Mouse (Mus musculus) forebrain, embryonic 11.5 days (tissue): ENCODE data around the gene Fam207a. TPM values are rescaled to one million over a fixed set of nuclear protein-coding genes. Genes with fewer than 3 reads are reported as not detected.

Source experiments
- ATAC-seq: fragments of 200-750 bp; cut with Nextera tagmentation; replicated peaks from 2 replicates; pipeline ENCODE4 v1.8.0; 2017; ENCODE audit warnings: moderate TSS enrichment; ENCODE audit not compliant: low FRiP score
- DNase-seq: peaks from one replicate; pipeline ENCODE4 v3.0.0-alpha.2; 2017; ENCODE audit warnings: low spot score
- H3K27ac ChIP-seq: fragments of 300-500 bp; sonication (generic); 2 replicates; pipeline ENCODE4 v1.5.1; 2014; ENCODE audit warnings: low read depth, low read length
- H3K27me3 ChIP-seq: fragments of 300-500 bp; sonication (generic); 2 replicates; pipeline ENCODE4 v1.6.1; 2014; ENCODE audit warnings: mild to moderate bottlenecking, low read length, mixed read lengths; ENCODE audit not compliant: control insufficient read depth, insufficient read depth
- H3K36me3 ChIP-seq: fragments of 300-500 bp; sonication (generic); 2 replicates; pipeline ENCODE4 v1.6.1; 2014; ENCODE audit warnings: mild to moderate bottlenecking, low read length, moderate library complexity, mixed read lengths; ENCODE audit not compliant: control insufficient read depth, insufficient read depth
- H3K4me1 ChIP-seq: fragments of 300-500 bp; sonication (generic); replicated peaks from 2 replicates; pipeline ENCODE4 v1.6.1; 2014; ENCODE audit warnings: low read length, mixed read lengths; ENCODE audit not compliant: control insufficient read depth, insufficient read depth
- H3K4me2 ChIP-seq: fragments of 300-500 bp; sonication (generic); 2 replicates; pipeline ENCODE4 v1.6.1; 2014; ENCODE audit warnings: low read depth, mild to moderate bottlenecking, low read length, moderate library complexity, mixed read lengths; ENCODE audit not compliant: severe bottlenecking
- H3K4me3 ChIP-seq: fragments of 300-500 bp; sonication (generic); 2 replicates; pipeline ENCODE4 v1.5.1; 2014; ENCODE audit warnings: low read depth, low read length
- H3K9ac ChIP-seq: fragments of 300-500 bp; sonication (generic); 2 replicates; pipeline ENCODE4 v1.6.1; 2014; ENCODE audit warnings: low read length
- H3K9me3 ChIP-seq: fragments of 300-500 bp; sonication (generic); 2 replicates; pipeline ENCODE4 v1.6.1; 2016; ENCODE audit warnings: low read length, mixed read lengths; ENCODE audit not compliant: control insufficient read depth
- WGBS: fragments of 180-500 bp; shearing (Covaris S2); extraction: QIAGEN DNeasy Blood & Tissue Kit; methylation state at CpG from one replicate; pipeline ENCODE4 v1.1.7; 2014; 5-methylcytosine and 5-hydroxymethylcytosine counted together
- polyA plus RNA-seq: library from polyadenylated mRNA; unstranded; fragments of >200 nt; fragmentation: Nextera tagmentation; extraction: Ambion mirVana; gene quantifications from 2 replicates; pipeline ENCODE4 v1.2.1, GENCODE M21; 2014

Gene Fam207a
- polyA plus RNA-seq, 1 experiment from 2014 or later: 40.6 TPM

DNA sequence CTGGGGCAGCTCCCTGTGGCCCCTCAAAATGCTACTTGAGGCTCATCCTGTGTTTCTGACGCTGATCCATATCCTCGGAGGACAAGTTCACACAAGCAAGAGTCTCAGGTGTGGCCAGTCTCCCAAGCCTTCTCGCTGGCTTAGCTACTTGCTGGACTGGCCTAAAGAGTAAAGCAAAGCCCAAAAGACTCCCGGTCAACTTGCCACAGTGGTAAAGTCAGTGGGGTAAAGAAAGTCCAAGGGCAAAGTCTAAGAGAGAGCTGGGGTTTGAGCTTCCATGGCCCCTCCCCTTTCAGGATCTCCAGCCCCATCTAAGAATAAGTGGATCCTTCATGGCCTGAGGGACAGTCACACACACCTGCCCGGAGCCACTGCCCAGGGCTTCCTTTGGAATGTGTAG, 36.6 kb upstream of the Fam207a start:
- no peaks in the 10 kb centered on the region for H3K36me3 ChIP-seq
- no peak overlapping the region for H3K9ac ChIP-seq
- H3K27ac ChIP-seq: no peak overlapping the region
- no peak overlapping the region for H3K4me3 ChIP-seq
- H3K9me3 ChIP-seq: no peaks in the 10 kb centered on the region
- DNase-seq (no peak), ATAC-seq (no peak)
- 90% methylated on average over 5 of the region's 5 CpGs for WGBS
- H3K4me2 ChIP-seq: no peak overlapping the region
- H3K27me3 ChIP-seq: no peaks in the 10 kb centered on the region
- H3K4me1 ChIP-seq: no peaks in the 10 kb centered on the region

DNA sequence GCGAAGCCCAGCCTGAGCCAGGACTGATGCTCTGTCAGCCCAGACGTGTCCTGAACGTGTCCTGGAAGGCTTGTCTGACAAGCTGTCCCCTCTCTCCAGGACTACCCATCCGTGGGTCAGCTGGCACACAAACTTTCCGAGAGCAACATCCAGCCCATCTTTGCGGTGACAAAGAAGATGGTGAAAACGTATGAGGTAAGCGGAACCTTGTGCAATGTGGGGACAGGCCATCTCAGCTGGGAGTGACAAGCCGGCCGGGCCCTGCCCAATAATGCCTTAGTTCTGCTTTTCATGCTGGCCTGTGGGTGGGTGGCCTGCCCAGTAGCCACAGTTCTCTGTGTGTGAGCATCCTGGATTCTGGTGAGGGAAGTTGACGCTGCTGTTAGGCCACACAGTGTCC, 35.3 kb upstream of the Fam207a start:
- no peak overlapping the region for H3K4me3 ChIP-seq
- no peak for DNase-seq
- no peak overlapping the region for H3K9ac ChIP-seq
- H3K4me1 ChIP-seq: no peaks in the 10 kb centered on the region
- no peak overlapping the region for H3K27ac ChIP-seq
- no peak overlapping the region for H3K4me2 ChIP-seq
- WGBS: 76% methylated on average over 11 of the region's 11 CpGs
- H3K9me3 ChIP-seq: no peaks in the 10 kb centered on the region
- ATAC-seq: no peak
- no peaks in the 10 kb centered on the region for H3K36me3 ChIP-seq
- no peaks in the 10 kb centered on the region for H3K27me3 ChIP-seq

DNA sequence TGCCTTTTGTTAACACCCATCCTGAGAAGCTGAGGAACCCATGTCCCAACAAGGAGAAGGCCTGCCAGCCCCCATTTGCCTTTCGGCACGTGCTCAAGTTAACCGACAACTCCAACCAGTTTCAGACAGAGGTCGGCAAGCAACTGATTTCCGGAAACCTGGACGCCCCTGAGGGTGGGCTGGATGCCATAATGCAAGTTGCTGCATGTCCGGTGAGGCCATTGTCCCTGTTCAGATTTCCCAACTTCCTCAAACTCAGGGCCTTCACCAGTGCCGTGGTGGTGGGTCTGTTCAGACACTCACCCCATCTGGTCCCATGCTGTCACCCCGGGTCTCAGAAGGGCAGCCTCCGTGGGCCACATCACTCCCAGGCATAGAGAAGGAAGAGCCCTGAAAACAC, 33.0 kb upstream of the Fam207a start:
- no peak overlapping the region for H3K4me2 ChIP-seq
- no peaks in the 10 kb centered on the region for H3K27me3 ChIP-seq
- no peaks in the 10 kb centered on the region for H3K4me1 ChIP-seq
- 86% methylated on average over 10 of the region's 10 CpGs for WGBS
- H3K27ac ChIP-seq: no peak overlapping the region
- H3K4me3 ChIP-seq: no peak overlapping the region
- DNase-seq (no peak), ATAC-seq (no peak)
- H3K9me3 ChIP-seq: no peaks in the 10 kb centered on the region
- H3K36me3 ChIP-seq: no peaks in the 10 kb centered on the region
- no peak overlapping the region for H3K9ac ChIP-seq

DNA sequence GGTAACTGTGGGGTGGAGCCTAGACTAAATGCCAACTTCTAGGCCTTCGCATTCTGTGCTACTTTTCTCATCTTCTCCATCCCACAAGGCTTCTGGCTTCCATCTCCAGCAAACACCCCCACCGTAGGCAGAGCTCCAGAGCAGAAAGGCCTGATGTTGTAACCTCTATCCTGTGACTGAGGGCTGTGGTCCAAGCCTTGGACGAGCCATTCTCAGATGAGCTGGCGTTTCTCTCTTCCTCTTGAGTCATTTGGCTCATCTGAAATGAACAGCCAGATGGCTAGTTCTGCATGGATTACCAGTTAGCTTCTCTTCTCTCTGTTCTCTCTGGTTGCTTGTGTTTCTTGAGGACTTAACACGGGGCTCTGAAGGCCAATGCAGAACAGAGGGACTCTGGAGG, 29.3 kb upstream of the Fam207a start:
- no peak overlapping the region for H3K4me3 ChIP-seq
- WGBS: 84% methylated on average over 5 of the region's 5 CpGs

DNA sequence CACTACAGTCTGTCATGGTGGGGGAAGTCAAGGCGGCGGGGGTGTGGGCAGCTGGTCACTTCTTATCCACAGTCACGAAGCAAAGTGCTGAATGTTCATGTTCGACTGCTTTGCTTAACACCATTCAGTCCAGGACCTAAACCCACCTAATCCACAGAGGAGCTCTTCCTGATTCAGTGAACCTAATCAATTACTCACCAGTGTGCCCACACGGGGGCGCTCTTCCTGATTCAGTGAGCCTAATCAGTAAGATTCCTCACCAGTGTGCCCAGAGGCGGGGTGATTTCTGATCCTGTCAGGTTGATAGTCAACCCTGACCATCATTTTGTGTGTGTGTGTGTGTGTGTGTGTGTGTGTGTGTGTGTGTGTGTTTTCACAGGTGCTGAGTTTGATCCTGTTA, 27.6 kb upstream of the Fam207a start:
- no peaks in the 10 kb centered on the region for H3K4me1 ChIP-seq
- H3K27ac ChIP-seq: no peak overlapping the region
- no peak overlapping the region for H3K4me3 ChIP-seq
- H3K9ac ChIP-seq: no peak overlapping the region
- H3K4me2 ChIP-seq: no peak overlapping the region
- H3K27me3 ChIP-seq: no peaks in the 10 kb centered on the region
- no peaks in the 10 kb centered on the region for H3K9me3 ChIP-seq
- DNase-seq: peak; percentile 63
- WGBS: 42% methylated on average over 7 of the region's 7 CpGs
- ATAC-seq: no peak
- H3K36me3 ChIP-seq: no peaks in the 10 kb centered on the region

More for the DNA sequence above, 29.3 kb upstream of the Fam207a start:
- Histone ChIP-seq H3K4me2 (no peak overlapping the region), H3K36me3 (no peaks in the 10 kb centered on the region), H3K9me3 (no peaks in the 10 kb centered on the region), H3K27ac (no peak overlapping the region), H3K4me1 (no peaks in the 10 kb centered on the region), H3K27me3 (no peaks in the 10 kb centered on the region), H3K9ac (no peak overlapping the region)
- ATAC-seq: no peak
- no peak for DNase-seq

DNA sequence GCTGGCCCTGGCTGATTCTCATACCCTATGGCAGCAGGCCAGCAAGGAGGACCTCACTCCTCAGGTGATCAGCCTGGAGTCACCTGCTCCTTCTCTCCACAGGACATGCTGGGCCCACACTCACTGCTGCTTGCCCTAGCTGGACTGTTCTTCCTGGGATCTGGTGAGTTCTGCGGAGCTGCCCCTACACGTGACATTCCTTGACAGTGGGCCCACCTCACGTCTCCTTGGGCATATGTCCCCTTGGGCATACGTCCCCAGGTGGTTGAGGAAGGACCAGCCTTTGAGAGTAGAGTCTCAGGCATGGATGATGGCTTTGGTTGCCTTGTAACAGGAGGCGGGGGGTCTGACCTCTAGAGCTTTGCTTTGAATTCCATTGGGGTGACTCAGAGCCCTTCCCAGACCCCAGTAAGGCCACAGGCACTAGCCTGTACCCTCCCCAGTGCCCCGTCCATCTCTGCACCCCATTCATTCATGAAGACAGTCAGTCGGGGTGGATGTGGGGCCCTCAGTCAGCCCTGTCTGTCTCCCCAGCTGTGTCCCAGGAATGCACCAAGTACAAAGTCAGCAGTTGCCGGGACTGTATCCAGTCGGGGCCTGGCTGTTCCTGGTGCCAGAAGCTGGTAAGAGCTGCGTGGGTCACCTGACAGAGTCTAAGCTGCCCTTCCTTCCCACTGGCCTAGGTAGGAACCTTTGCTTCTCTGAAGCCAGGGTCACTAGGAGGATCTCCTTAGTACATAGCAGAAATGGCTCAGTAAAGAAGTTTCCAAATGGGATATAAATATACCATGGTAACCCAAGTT, 26.5 kb upstream of the Fam207a start:
- H3K9me3 ChIP-seq: no peaks in the 10 kb centered on the region
- no peak overlapping the region for H3K27ac ChIP-seq
- ATAC-seq (no peak), DNase-seq (no peak)
- WGBS: 81% methylated on average over 10 of the region's 10 CpGs
- H3K4me1 ChIP-seq: no peaks in the 10 kb centered on the region
- H3K27me3 ChIP-seq: no peaks in the 10 kb centered on the region
- H3K4me2 ChIP-seq: no peak overlapping the region
- no peaks in the 10 kb centered on the region for H3K36me3 ChIP-seq
- no peak overlapping the region for H3K9ac ChIP-seq
- H3K4me3 ChIP-seq: no peak overlapping the region

DNA sequence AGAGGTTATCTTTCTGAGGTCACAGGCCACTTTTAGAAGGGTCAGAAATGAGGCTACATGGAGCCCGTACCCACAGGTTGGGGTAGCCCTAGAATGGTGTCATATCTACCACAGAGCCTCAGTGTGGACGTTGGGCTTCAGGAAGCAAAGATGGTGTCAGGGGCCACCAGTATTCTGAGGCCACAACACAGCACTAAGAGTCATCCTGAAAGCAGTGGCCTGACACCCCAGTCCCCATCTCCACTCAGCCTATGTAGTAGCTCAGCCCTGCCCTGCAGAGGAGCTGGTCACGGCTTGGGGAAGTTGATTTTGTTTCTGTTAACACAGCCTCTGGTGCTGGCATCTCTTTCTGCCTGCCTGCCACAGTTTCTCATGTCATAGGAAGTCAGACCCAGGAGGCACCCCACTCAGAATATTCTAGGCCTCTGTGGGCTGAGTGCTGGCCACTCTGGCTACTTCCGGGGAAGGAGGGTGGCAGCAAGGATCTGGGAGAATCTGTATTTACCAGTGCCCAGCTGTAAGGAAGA, 25.1 kb upstream of the Fam207a start:
- no peaks in the 10 kb centered on the region for H3K9me3 ChIP-seq
- H3K9ac ChIP-seq: no peak overlapping the region
- ATAC-seq (no peak), DNase-seq (no peak)
- H3K4me3 ChIP-seq: no peak overlapping the region
- no peak overlapping the region for H3K27ac ChIP-seq
- no peaks in the 10 kb centered on the region for H3K27me3 ChIP-seq
- 87% methylated on average over 4 of the region's 4 CpGs for WGBS
- H3K4me1 ChIP-seq: no peaks in the 10 kb centered on the region
- no peaks in the 10 kb centered on the region for H3K36me3 ChIP-seq
- no peak overlapping the region for H3K4me2 ChIP-seq

DNA sequence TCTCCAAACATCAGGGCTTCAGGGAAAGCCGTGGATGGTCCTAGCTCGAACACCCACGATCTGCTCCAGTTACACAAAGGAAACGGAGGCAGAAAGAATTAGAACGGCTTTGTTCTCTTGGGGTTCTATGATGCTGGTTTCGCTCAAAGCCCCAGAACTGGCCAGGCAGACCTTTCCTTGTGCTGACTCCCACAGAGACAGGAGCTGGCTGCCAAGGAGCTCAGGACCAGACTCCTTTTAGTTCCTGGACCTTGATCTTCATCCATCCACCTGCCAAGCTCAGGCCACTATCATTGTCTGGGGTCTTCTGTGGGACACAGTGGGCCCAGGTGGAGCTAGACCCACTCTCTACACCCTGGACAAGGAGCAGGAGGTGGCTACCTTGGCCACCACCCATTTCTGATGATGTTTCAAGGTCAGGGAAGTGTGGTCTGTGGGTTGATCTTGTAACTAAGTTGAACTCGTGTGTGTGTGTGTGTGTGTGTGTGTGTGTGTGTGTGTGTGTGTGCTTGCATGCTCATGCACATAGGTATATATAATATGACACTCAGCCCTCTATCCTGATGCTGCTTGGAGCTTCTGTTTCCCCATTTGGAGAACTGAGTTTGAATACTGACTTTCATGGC, 23.8 kb upstream of the Fam207a start:
- DNase-seq: no peak
- H3K9me3 ChIP-seq: no peaks in the 10 kb centered on the region
- no peaks in the 10 kb centered on the region for H3K4me1 ChIP-seq
- no peaks in the 10 kb centered on the region for H3K27me3 ChIP-seq
- 87% methylated on average over 7 of the region's 7 CpGs for whole genome bisulfite sequencing
- no peak overlapping the region for H3K4me3 ChIP-seq
- no peak overlapping the region for H3K27ac ChIP-seq
- H3K9ac ChIP-seq: no peak overlapping the region
- no peak for ATAC-seq
- H3K36me3 ChIP-seq: no peaks in the 10 kb centered on the region
- H3K4me2 ChIP-seq: no peak overlapping the region
